Mouse (Mus musculus): ENCODE data around the gene 6430531B16Rik.

- TF ChIP-seq POLR2A (IDR thresholded peaks at IDR 0.05; ENCODE audit: control insufficient read depth in 1 of 2, insufficient read depth in 1 of 2, low read depth in 1 of 2, low read length in 2 of 2, poor library complexity in 1 of 2) (no peak), EP300 (IDR thresholded peaks at IDR 0.05; ENCODE audit: low read depth in 1 of 2, low read length in 2 of 2) (no peak), CTCF (IDR thresholded peaks at IDR 0.05 in 2 of 3, conservative IDR thresholded peaks at IDR 0.05 in 1 of 3; ENCODE audit: control insufficient read depth in 1 of 3, insufficient read depth in 1 of 3, low read depth in 2 of 3, low read length in 3 of 3, poor library complexity in 1 of 3, severe bottlenecking in 1 of 3) (no peak), USF2 (IDR thresholded peaks at IDR 0.05; ENCODE audit: borderline replicate concordance in 1 of 2, insufficient read depth in 1 of 2, low read depth in 1 of 2, low read length in 2 of 2) (no peak), JUND (IDR thresholded peaks at IDR 0.05; ENCODE audit: low read depth, low read length) (no peak), SIN3A (IDR thresholded peaks at IDR 0.05; ENCODE audit: low read length) (no peak), ELF1 (IDR thresholded peaks at IDR 0.05; ENCODE audit: low read depth, low read length) (no peak)
These were observed 15.6 kb upstream of the 6430531B16Rik start for GRCm38 (mm10) chr7:139994202-139994601.
